Mouse (Mus musculus) hindbrain, embryonic 13.5 days (tissue): ENCODE measurements around the gene Jagn1. TPM values are rescaled to one million over a fixed set of nuclear protein-coding genes. Genes with fewer than 3 reads are reported as not detected.

ENCODE experiments used
- ATAC-seq: fragments of 200-750 bp; cut with Nextera tagmentation; 2 replicates; pipeline ENCODE4 v1.8.0; 2017; ENCODE audit warnings: moderate TSS enrichment; ENCODE audit not compliant: low FRiP score
- H3K27ac ChIP-seq: fragments of 300-500 bp; sonication (generic); 2 replicates; pipeline ENCODE4 v1.5.1; 2015; ENCODE audit warnings: inconsistent platforms, mild to moderate bottlenecking, moderate library complexity
- H3K27me3 ChIP-seq: fragments of 300-500 bp; sonication (generic); 2 replicates; pipeline ENCODE4 v1.6.1; 2015; ENCODE audit warnings: mild to moderate bottlenecking, inconsistent platforms
- H3K36me3 ChIP-seq: fragments of 300-500 bp; sonication (generic); 2 replicates; pipeline ENCODE4 v1.6.1; 2015; ENCODE audit warnings: mild to moderate bottlenecking, inconsistent platforms
- H3K4me1 ChIP-seq: fragments of 300-500 bp; sonication (generic); replicated peaks from 2 replicates; pipeline ENCODE4 v1.6.1; 2015; ENCODE audit warnings: inconsistent platforms
- H3K4me2 ChIP-seq: fragments of 300-500 bp; sonication (generic); 2 replicates; pipeline ENCODE4 v1.6.1; 2015; ENCODE audit warnings: inconsistent platforms, mild to moderate bottlenecking, moderate library complexity
- H3K4me3 ChIP-seq: fragments of 300-500 bp; sonication (generic); 2 replicates; pipeline ENCODE4 v1.5.1; 2015; ENCODE audit warnings: mild to moderate bottlenecking, inconsistent platforms
- H3K9ac ChIP-seq: fragments of 300-500 bp; sonication (generic); 2 replicates; pipeline ENCODE4 v1.6.1; 2015; ENCODE audit warnings: mild to moderate bottlenecking, inconsistent platforms
- H3K9me3 ChIP-seq: fragments of 300-500 bp; sonication (generic); 2 replicates; pipeline ENCODE4 v1.6.1; 2016; ENCODE audit warnings: inconsistent platforms
- WGBS: fragments of 180-500 bp; shearing (Covaris S2); methylation state at CpG from one replicate; pipeline ENCODE4 v1.1.7; 2015; 5-methylcytosine and 5-hydroxymethylcytosine counted together
- polyA plus RNA-seq: library from polyadenylated mRNA; unstranded; fragments of >200 nt; fragmentation: Nextera tagmentation; extraction: Ambion mirVana; gene quantifications from 2 replicates; pipeline ENCODE4 v1.2.1, GENCODE M21; 2015

Gene Jagn1
- polyA plus RNA-seq, 1 experiment from 2014 or later = 92.9 TPM

GRCm38 (mm10) chr6:113437135-113437534, 5.2 kb upstream of the Jagn1 start:
- Histone ChIP-seq H3K27me3 (no peaks in the 10 kb centered on the region; the same call in 1 of the 2 replicates), H3K9me3 (no peaks in the 10 kb centered on the region), H3K36me3 (no peaks in the 10 kb centered on the region), H3K4me1 (peaks cover 3% of the 10 kb centered on the region; the same call in 1 of the 2 replicates), H3K4me3 (no peak overlapping the region), H3K27ac (no peak overlapping the region), H3K9ac (no peak overlapping the region), H3K4me2 (no peak overlapping the region)
- no peak for ATAC-seq
- 86% methylated on average over 12 of the region's 12 CpGs for WGBS

DNA sequence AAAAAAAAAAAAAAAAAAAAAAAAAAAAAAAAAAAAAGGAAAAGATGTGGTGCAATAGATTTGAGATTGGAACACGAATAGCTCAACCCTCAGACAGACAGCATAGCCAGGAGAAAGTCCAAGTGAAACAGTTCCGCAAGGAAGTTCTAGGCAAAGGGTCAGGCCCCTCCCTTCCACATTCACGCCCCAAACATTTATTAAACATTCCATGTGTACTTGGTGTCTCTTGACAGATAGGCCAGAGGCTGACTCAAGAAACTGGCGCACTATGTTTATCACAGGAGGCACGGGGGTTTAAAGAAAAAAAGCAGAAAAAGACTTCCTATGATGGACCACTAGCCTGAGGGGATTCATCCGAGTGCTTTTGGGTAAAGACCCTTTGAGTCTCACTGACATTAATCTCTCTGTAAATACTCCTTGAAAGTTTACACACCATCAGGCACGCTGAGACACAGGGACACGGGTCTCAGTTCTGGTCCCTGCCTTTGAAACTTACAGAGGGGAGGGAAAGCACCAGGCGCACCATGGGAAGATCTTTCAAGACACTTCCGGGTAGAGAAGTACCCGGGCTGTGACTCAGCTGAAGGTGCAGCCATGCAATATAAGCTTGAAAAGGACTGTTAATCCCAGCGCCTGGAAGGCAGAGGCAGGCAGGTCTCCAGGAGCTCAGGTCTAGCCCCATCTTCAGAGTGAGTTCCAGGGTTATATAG, 3.5 kb upstream of the Jagn1 start:
- ATAC-seq = no peak
- no peaks in the 10 kb centered on the region; the same call in 1 of the 2 replicates for H3K27me3 ChIP-seq
- no peak overlapping the region for H3K4me3 ChIP-seq
- no peak overlapping the region for H3K27ac ChIP-seq
- no peak overlapping the region for H3K9ac ChIP-seq
- H3K4me1 ChIP-seq = peaks cover 13% of the 10 kb centered on the region
- no peaks in the 10 kb centered on the region for H3K36me3 ChIP-seq
- no peak overlapping the region for H3K4me2 ChIP-seq
- WGBS = 66% methylated on average over 12 of the region's 12 CpGs
- H3K9me3 ChIP-seq = no peaks in the 10 kb centered on the region

DNA sequence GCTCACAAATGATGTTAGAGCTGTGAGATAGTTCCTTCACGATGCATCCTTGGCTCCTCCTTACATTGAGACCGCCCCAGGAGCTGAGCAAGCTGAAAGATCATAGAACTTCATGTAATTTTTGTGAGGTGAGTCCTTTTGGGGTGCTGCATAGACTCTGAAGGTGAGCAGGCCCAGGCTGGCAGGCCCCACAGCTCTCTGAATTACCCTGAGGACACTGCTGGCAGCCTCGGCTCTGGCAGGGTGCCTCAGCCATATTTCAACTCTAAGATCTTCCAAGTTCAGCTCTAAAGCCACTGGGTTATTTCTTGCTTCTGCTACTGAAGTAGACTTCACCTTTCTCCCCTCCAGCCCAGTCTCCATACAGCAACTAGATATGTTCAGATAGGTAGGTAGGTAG, 1.7 kb upstream of the Jagn1 start:
- Histone ChIP-seq H3K4me2 (no peak overlapping the region), H3K36me3 (0 out of 2 replicates have a peak, but pooled peaks cover 3% of the 10 kb centered on the region)

DNA sequence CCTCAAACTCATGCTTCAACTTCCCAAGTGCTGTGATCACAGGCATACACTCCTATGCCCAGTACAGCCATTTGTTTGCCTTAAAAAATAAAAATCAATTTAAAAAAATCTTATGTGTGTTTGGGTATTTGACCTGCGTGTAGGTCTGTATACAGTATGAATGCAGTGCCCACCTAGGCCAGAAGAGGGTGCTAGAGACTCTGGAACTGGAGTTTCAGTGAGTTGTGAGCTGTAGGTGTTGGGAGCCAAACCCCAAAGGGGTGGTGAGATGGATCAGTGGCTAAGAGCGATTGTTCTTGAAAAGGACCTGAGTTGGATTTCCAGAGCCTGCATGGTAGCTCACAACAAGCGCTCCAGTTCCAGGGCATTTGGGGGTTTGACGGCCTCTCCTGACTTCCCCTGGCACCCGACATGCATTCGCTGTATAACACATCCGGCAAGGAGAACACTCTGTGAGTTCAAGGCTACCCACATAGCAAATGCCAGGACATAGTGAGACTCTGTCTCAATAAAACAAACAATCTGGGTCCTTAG, 1.2 kb upstream of the Jagn1 start:
- 49% methylated on average over 7 of the region's 7 CpGs for WGBS
- Histone ChIP-seq H3K36me3 (peaks cover 4% of the 10 kb centered on the region; the same call in 1 of the 2 replicates), H3K9me3 (no peaks in the 10 kb centered on the region), H3K4me3 (no peak overlapping the region), H3K9ac (no peak overlapping the region), H3K27me3 (no peaks in the 10 kb centered on the region; the same call in 1 of the 2 replicates), H3K27ac (no peak overlapping the region), H3K4me1 (peaks cover 16% of the 10 kb centered on the region), H3K4me2 (no peak overlapping the region)
- no peak for ATAC-seq

More for the DNA sequence above, 1.7 kb upstream of the Jagn1 start:
- ATAC-seq = no peak
- WGBS = 84% methylated on average over 3 of the region's 3 CpGs
- no peak overlapping the region for H3K4me3 ChIP-seq
- H3K9ac ChIP-seq = no peak overlapping the region
- H3K4me1 ChIP-seq = peaks cover 16% of the 10 kb centered on the region
- no peaks in the 10 kb centered on the region for H3K9me3 ChIP-seq
- no peaks in the 10 kb centered on the region; the same call in 1 of the 2 replicates for H3K27me3 ChIP-seq
- H3K27ac ChIP-seq = no peak overlapping the region

GRCm38 (mm10) chr6:113442087-113442441, 305 bp upstream of the Jagn1 start:
- H3K4me2 ChIP-seq = peak overlapping the region; percentile 94
- peak overlapping the region; percentile 97 for H3K9ac ChIP-seq
- peaks cover 11% of the 10 kb centered on the region for H3K36me3 ChIP-seq
- no peaks in the 10 kb centered on the region; the same call in 1 of the 2 replicates for H3K27me3 ChIP-seq
- WGBS = 41% methylated on average over 9 of the region's 9 CpGs
- ATAC-seq = peak; percentile 62
- peak overlapping the region; percentile 94 for H3K4me3 ChIP-seq
- peaks cover 16% of the 10 kb centered on the region for H3K4me1 ChIP-seq
- H3K27ac ChIP-seq = peak overlapping the region; percentile 82
- H3K9me3 ChIP-seq = no peaks in the 10 kb centered on the region

GRCm38 (mm10) chr6:113443091-113443490, 722 bp downstream of the Jagn1 start:
- Histone ChIP-seq H3K36me3 (peaks cover 22% of the 10 kb centered on the region), H3K9me3 (no peaks in the 10 kb centered on the region), H3K27ac (peak overlapping the region; percentile 83; the same call in 1 of the 2 replicates), H3K27me3 (no peaks in the 10 kb centered on the region), H3K4me1 (peaks cover 16% of the 10 kb centered on the region), H3K9ac (peak overlapping the region; percentile 97), H3K4me3 (peak overlapping the region; percentile 94), H3K4me2 (peak overlapping the region; percentile 94)
- WGBS = 49% methylated on average over 12 of the region's 12 CpGs
- no peak for ATAC-seq

GRCm38 (mm10) chr6:113444207-113444965, 2.0 kb downstream of the Jagn1 start:
- peaks cover 16% of the 10 kb centered on the region for H3K4me1 ChIP-seq

GRCm38 (mm10) chr6:113447639-113448038, 5.3 kb downstream of the Jagn1 start:
- no peak overlapping the region for H3K27ac ChIP-seq
- no peaks in the 10 kb centered on the region for H3K9me3 ChIP-seq
- peaks cover 12% of the 10 kb centered on the region for H3K4me1 ChIP-seq
- peaks cover 33% of the 10 kb centered on the region for H3K36me3 ChIP-seq
- no peak overlapping the region for H3K4me2 ChIP-seq
- WGBS = 94% methylated on average over 4 of the region's 4 CpGs
- H3K4me3 ChIP-seq = no peak overlapping the region
- no peak overlapping the region for H3K9ac ChIP-seq
- ATAC-seq = no peak
- H3K27me3 ChIP-seq = no peaks in the 10 kb centered on the region

More at GRCm38 (mm10) chr6:113444207-113444965, 2.0 kb downstream of the Jagn1 start:
- H3K27ac ChIP-seq = no peak overlapping the region
- no peak for ATAC-seq
- H3K4me2 ChIP-seq = no peak overlapping the region
- H3K9ac ChIP-seq = no peak overlapping the region
- no peaks in the 10 kb centered on the region for H3K27me3 ChIP-seq
- 73% methylated on average over 7 of the region's 8 CpGs for WGBS
- no peak overlapping the region for H3K4me3 ChIP-seq
- H3K36me3 ChIP-seq = peaks cover 33% of the 10 kb centered on the region
- H3K9me3 ChIP-seq = no peaks in the 10 kb centered on the region

GRCm38 (mm10) chr6:113451839-113452238, 9.5 kb downstream of the Jagn1 start:
- H3K4me1 ChIP-seq = no peaks in the 10 kb centered on the region
- H3K9ac ChIP-seq = no peak overlapping the region
- WGBS = 89% methylated on average over 2 of the region's 2 CpGs
- H3K27me3 ChIP-seq = no peaks in the 10 kb centered on the region
- H3K27ac ChIP-seq = no peak overlapping the region
- no peak overlapping the region for H3K4me2 ChIP-seq
- ATAC-seq = no peak
- H3K4me3 ChIP-seq = no peak overlapping the region
- no peaks in the 10 kb centered on the region for H3K9me3 ChIP-seq
- H3K36me3 ChIP-seq = peaks cover 24% of the 10 kb centered on the region

- Histone ChIP-seq H3K4me1 (no peaks in the 10 kb centered on the region), H3K4me3 (no peak overlapping the region), H3K9ac (no peak overlapping the region), H3K36me3 (no peaks in the 10 kb centered on the region), H3K4me2 (no peak overlapping the region), H3K27ac (no peak overlapping the region), H3K27me3 (0 out of 2 replicates have a peak, but pooled peaks cover 4% of the 10 kb centered on the region), H3K9me3 (no peaks in the 10 kb centered on the region)
- WGBS = 74% methylated on average over 5 of the region's 5 CpGs
- no peak for ATAC-seq
These were observed 12.6 kb downstream of the Jagn1 start for GRCm38 (mm10) chr6:113455007-113455406.

DNA sequence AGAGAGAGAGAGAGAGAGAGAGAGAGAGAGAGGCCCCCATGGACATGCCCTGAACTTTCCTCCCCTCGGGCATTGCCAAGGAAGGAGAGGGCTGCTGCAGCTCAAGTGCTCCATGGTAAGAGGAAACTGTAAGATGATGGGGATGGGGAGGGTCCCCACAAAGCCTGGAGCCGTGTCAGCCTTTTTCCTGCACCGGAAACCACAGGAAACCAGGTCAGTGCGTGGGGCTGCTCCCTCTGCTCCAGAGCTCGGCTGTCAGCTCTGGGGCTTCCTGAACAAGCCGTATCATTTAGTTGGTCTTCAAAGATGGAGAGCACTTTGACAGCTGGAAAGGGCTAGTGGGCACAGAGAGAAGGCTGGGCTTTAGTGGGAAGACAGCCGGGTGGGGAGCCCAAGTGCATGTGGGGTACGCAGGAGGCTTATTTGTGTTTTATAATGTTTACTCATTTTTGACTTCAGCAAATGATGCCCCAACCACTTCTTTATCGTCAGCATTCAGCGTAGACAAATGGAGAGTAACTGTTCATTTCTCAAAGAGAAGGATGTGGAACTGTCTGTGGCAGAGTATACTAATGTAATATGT, 15.7 kb downstream of the Jagn1 start, which contains the start of gene Il17re:
Gene Il17re, plus strand, starts transcription at position 533 of the 583 bp plus-strand sequence.
- Histone ChIP-seq H3K4me3 (no peak within 1 kb of the TSS), H3K27ac (no peak within 1 kb of the TSS), H3K27me3 (0 out of 2 replicates have a peak, but pooled peaks cover 13% of the 10 kb centered on the region), H3K9me3 (no peaks in the 10 kb centered on the region), H3K9ac (no peak within 1 kb of the TSS), H3K36me3 (no peaks in the 10 kb centered on the region), H3K4me1 (no peaks in the 10 kb centered on the region), H3K4me2 (no peak within 1 kb of the TSS)
- ATAC-seq = no peak
- WGBS = 77% methylated on average over 10 of the region's 10 CpGs

DNA sequence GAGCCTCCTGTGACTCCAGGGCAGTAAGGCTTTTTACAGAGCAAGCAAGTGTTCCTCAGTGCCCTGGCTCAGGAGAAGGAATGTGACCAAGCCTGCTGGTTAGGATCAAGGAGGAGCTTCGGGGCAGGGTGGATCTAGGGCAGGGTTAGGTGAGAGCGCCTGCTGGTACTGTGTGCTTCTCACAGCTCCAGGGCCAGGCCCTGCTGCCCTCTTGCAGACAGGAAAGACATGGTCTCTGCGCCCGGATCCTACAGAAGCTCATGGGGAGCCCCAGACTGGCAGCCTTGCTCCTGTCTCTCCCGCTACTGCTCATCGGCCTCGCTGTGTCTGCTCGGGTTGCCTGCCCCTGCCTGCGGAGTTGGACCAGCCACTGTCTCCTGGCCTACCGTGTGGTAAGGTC, 16.3 kb downstream of the Jagn1 start:
- 59% methylated on average over 10 of the region's 10 CpGs for WGBS
- no peak overlapping the region for H3K4me2 ChIP-seq
- H3K9ac ChIP-seq = no peak overlapping the region
- ATAC-seq = no peak
- H3K27ac ChIP-seq = no peak overlapping the region
- 0 out of 2 replicates have a peak, but pooled peaks cover 13% of the 10 kb centered on the region for H3K27me3 ChIP-seq
- no peak overlapping the region for H3K4me3 ChIP-seq
- H3K36me3 ChIP-seq = no peaks in the 10 kb centered on the region
- H3K4me1 ChIP-seq = no peaks in the 10 kb centered on the region
- no peaks in the 10 kb centered on the region for H3K9me3 ChIP-seq
